Mouse (Mus musculus) layer of hippocampus, adult 18-20 months (tissue): ENCODE measurements around the gene Nmt1. TPM values are rescaled to one million over a fixed set of nuclear protein-coding genes. Genes with fewer than 3 reads are reported as not detected.
A peak's percentile ranks its signal among the peaks of the same experiment; 100 is the strongest.

Source experiments
- DNase-seq, 2 experiments: peaks; one replicate each; pipeline ENCODE4 v3.0.0; 2022; ENCODE audit warnings: low spot score in 2 of 2
- total RNA-seq, 2 experiments: library from RNA; stranded (reverse); gene quantifications; 2 replicates each; pipeline ENCODE4 v1.2.3; 2021

Nmt1 gene
- total RNA-seq, 2 experiments from 2014 or later, result 166 to 172 TPM

- DNase-seq, result no peak
Observed at GRCm38 (mm10) chr11:103076010-103076409, 48.0 kb downstream of the Nmt1 start.

- no peak for DNase-seq
Observed at GRCm38 (mm10) chr11:103076581-103076980, 48.6 kb downstream of the Nmt1 start.

GRCm38 (mm10) chr11:103078131-103078530, 50.1 kb downstream of the Nmt1 start:
- DNase-seq, result no peak

- no peak for DNase-seq
Observed at GRCm38 (mm10) chr11:103080323-103081091, 52.5 kb downstream of the Nmt1 start.

- no peak for DNase-seq
Observed at GRCm38 (mm10) chr11:103081631-103082030, 53.6 kb downstream of the Nmt1 start.

- no peak for DNase-seq
Observed at GRCm38 (mm10) chr11:103093306-103093705, 65.3 kb downstream of the Nmt1 start.

- no peak for DNase-seq
Observed at GRCm38 (mm10) chr11:103093862-103094833, 66.2 kb downstream of the Nmt1 start.

GRCm38 (mm10) chr11:103095107-103095670, 67.2 kb downstream of the Nmt1 start:
- DNase-seq, result no peak

GRCm38 (mm10) chr11:103095801-103096200, 67.8 kb downstream of the Nmt1 start:
- DNase-seq, result no peak

- no peak for DNase-seq
Observed at GRCm38 (mm10) chr11:103096979-103097894, 69.2 kb downstream of the Nmt1 start.

GRCm38 (mm10) chr11:103098531-103099190, 70.7 kb downstream of the Nmt1 start:
- DNase-seq, result no peak

- DNase-seq, result no peak
Observed at GRCm38 (mm10) chr11:103099352-103099940, 71.5 kb downstream of the Nmt1 start.

GRCm38 (mm10) chr11:103100361-103100760, 72.4 kb downstream of the Nmt1 start:
- no peak for DNase-seq

GRCm38 (mm10) chr11:103101481-103101865, 73.5 kb downstream of the Nmt1 start, which contains the start of the genes Plcd3 and Acbd4:
Gene Plcd3, minus strand, starts transcription at chr11:103101658.
Gene Acbd4, plus strand, starts transcription at chr11:103101682.
- DNase-seq, result peak in 1 of 2 experiments; percentile 74

GRCm38 (mm10) chr11:103101866-103102501, 74.0 kb downstream of the Nmt1 start:
- DNase-seq, result peak; percentile 68 to 79

GRCm38 (mm10) chr11:103102725-103103349, 74.8 kb downstream of the Nmt1 start:
- DNase-seq, result peak; percentile 95 to 98

- DNase-seq, result no peak
Observed at GRCm38 (mm10) chr11:103103621-103104020, 75.6 kb downstream of the Nmt1 start.

GRCm38 (mm10) chr11:103104469-103104868, 76.5 kb downstream of the Nmt1 start:
- no peak for DNase-seq
